Mouse (Mus musculus) inflammation-experienced regulatory T-cells, adult 6 months (primary cell): ENCODE data around the gene Tmem43. TPM values are rescaled to one million over a fixed set of nuclear protein-coding genes. Genes with fewer than 3 reads are reported as not detected.

Experiments used
- ATAC-seq: one replicate; pipeline ENCODE4 v1.8.0; 2017
- polyA plus RNA-seq, 3 experiments: library from polyadenylated mRNA; unstranded; fragments of 100-300 nt; shearing (Covaris generic); gene quantifications; one replicate each; pipeline ENCODE4 v1.2.1; 2017

Tmem43 gene
- polyA plus RNA-seq, 3 experiments from 2014 or later = 38.6 to 55.4 (median 48.3) TPM

DNA sequence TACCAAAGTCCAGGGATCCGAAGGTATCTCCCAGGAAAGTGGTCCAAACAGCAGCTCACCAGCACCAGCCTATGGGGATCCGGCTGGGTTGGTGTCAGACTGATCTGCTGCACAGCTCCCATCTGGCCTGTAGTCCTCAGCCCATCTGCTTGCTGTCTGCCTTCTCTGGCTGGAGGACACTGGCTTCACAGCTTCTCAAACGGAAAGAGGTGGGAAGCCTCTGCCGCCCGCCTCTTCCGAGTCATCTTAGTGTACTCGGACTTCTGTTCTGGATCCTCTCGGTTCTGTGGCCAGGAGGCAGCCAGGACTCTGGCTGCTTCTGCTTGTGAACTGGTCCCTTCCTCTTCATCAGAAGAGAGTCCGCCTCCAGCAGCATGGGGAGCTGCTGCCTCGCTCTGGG, 16.4 kb downstream of the Tmem43 start:
- ATAC-seq = no peak

DNA sequence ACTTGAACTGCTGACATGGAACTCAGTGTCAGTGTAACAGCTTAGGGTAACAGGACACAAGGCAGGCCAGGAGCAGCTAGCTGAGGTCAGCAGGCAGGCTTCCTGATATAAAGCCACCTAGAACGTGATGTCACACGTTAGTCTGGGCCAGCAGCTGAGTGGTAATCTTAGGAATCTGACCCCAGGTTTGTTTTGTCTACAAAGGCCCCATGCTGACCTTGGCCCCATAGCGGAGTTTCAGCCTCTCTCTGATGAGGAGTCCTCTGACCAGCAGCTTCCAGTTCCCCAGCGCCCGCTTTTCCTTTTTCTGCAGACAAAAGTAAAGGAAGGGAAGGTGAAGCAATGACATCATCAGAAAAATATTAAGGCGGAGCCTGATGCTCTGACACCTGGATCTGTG, 17.5 kb downstream of the Tmem43 start:
- no peak for ATAC-seq

DNA sequence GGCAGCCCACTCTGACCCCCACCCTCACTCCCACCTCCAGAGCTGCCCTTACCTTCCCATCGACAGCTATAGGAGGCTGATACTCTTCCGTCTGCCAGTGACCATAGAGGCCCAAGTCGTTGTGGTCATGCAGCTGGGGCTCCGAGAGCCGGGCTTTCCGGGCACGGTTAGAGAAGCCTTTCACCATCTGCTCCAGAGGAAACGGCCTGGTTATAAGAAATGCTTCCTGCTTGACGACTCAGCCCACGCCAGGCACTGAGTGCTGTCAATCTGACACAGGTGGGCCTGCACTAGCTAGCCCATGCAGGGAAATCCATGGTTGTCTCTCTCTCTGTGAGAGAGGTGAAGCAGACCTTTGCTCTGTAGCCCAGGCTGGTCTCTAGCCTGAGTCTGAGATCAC, 19.6 kb downstream of the Tmem43 start:
- ATAC-seq = no peak

DNA sequence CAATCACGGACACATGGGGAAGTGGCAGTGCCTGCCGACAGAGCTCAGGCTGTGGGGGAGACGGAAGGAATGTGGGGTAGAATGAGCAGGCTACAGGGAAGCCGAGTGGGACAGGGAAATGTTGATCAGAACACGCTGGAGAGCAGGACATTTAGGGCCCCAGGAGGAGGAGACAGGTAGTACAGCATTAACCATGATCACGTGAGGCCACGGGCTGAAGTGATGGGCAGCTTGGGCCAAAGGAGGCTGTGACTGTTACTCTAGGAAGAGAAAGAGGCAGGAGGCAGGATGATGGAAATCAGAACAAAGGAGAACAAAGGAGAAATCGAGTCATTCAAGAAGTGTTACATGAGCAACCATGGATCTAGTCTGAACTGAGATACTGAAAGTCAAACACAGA, 21.0 kb downstream of the Tmem43 start:
- ATAC-seq = no peak

DNA sequence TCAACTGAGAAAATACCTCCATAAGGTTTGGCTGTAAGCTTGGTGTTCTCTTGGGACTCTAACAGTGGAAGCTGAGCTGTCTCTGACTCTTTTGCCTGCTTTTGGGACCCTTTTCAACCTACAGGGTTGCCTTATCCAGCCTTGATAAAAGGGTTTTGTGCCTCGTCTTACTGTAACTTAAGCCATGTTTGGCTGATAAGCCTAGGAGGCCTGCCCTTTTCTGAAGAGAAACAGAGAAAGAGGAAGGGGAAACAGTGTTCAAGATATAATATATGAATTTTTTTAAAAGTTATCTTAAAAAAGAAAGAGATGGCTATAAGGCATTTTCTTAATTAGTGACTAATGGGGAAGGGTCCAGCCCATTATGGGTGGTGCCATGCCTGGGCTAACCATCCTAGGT, 29.8 kb downstream of the Tmem43 start:
- no peak for ATAC-seq

DNA sequence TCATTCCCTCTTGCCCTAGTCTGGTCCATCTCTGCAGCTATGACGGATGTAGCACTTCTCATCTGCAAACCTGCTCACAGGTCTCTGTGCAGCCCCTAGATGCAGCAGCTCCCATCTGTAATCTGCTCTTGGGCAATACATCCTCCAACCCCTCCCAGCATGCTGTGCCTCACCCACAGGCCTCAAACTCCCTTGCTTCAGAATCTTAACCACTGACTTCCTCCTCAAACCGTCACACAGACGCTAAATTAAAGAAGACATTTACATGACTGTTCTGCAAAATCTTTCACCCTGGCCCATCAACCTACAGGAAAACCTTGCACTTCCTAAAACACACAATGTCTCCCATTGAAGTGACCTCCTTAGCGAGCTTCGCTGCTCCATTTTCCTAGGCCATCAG, 32.5 kb downstream of the Tmem43 start:
- peak; percentile 77 for ATAC-seq

DNA sequence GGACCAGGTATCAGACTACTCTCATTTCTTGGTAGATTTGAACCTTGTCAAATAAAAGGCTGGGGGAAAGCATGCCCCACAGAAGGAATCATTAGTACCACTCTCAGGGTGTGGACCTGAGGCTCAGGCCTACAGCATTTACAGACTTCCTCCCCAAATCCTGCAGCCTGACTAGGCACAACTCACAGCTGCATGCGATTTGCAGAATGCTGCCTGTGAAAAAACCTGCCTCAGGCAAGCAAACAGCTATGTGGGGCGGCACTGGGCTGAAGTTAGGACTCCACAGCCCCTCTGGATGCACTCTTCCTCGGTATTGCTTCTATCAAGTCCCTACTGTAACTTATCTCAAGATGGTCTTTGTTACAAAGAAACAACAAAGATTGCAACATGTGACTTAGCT, 34.5 kb downstream of the Tmem43 start:
- ATAC-seq = no peak

DNA sequence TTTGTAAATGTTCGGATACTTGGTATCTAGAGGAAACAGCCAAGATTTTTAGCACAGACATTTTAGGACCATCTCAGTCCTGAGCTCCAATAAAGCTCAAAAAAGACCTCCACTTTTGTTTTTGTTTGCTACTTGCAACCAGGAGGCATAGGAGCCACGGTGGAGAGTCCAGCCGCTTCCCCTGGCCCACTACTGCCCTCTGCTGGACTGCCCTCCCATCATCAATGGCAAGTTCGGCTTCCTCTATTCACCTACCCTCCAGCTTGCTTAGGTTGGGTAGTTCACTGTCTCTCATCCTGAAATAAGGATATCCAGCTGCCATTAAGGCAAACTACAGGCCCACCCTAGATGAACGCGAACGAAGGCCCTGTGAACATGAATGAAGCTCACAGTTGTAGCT, 35.8 kb downstream of the Tmem43 start:
- ATAC-seq = peak; percentile 59

DNA sequence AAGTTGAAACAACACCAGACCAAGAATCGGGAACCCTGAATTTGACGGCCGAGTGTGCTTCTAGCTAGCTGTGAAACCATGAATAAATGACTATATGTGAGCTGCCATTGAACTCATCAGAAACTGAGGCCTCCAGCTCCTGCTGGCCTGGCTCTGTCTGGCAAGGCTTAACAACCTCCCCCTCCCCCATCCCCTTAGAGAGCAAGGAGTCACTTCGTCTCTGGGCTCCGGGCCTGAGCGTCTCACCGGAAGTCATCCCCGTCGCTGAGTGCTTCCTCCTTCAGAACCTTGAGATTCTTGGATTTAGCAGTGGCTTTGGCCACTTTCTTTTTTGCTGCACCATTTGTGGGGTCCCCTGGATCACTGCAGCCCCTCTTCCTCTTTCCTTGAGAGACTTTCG, 36.7 kb downstream of the Tmem43 start:
- no peak for ATAC-seq

DNA sequence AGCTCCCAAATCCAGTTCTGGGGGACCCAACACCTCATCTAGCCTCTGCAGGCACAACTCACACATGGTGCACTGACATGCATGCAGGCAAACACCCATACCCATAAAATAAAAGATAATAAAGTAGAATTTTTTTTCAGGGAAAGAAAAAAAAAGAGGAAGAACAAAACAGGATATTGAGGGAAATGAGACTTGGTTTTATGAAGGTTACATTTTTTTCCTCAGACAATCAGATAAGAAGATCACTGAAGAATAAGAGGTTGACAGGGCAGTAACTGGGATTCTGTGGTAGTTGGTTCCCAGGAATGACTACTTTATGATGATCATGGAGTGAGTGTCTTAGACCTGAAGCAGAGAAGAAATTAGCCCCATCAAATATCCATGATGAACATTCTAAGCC, 40.6 kb downstream of the Tmem43 start:
- no peak for ATAC-seq

DNA sequence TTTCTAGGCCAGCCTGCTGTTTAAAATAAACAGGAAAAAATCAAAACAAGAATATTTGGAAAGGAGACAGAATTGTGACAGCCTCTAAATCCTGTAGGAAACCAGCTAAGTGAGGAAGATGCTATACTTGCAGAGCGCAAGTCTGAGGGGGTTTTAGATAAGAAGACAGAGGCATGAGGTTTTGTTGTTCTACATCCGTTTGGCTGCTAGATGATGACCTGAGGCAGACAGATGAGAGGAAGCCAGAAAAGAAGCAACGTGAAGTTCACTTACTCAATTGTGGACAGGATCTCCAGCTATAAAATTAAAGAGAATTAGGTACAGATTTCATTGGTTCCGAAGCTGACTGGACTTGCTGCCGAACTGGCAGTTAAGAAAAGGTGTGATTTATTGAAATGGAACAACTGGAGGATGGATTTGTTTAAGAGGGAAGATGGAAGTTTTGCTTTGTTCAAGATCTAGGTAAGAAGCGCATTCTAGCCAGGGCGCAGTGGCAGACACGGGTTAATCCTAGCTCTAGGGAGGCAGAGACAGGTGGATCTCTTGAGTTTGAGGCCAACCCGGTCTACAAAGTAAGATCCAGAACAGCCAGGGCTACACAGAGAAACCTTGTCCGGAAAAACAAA, 41.3 kb downstream of the Tmem43 start:
- ATAC-seq = no peak

DNA sequence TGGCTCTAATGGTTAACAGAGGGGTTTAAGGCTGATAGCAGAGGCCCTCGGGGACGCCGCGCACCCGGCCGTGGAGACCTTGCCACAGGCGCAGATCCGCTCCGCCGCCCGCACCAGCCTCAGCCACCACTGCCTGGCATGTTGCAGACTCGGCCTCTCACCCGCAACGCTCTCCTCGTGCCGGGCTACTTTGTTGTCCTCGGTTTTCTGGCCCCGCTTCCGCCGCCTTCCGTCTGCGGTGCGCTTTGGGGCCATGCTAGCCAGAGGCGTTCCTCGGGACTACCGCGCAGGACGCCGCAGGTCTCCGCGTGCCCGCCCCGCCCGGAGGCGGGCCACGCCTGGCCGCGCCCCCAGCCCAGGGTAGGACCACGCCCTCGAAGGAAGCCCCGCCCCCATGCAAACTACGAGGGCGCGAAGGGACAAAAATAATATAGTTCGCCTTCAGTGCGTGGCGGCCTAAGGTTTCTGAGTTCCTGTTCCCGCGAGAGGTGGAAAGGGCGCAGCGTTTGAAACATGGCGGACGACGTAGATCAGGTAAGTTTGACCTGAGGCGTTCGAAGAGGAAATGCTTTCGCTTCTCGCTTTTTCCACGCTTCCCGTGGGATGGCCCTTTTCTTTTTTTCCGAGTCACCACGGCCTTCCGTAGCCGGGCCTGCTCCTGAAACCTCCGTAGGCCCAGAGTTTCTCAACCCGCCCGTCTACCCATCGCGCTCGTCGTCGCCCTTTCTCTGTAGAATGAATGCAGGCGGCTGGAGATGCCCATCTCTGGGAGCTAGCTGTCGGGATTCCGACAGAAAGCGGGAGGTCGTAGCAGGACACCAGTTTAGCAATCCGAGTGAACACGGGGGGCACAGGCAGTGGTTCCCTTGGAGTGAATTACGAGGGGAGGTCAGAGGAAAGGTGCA, 42.3 kb downstream of the Tmem43 start, which contains the start of the genes Xpc and Lsm3:
TSS of gene Xpc (minus strand) at position 344 of the 905 bp plus-strand sequence.
TSS of gene Lsm3 (plus strand) at position 384 of the 905 bp plus-strand sequence.
- ATAC-seq = peak; percentile 90

DNA sequence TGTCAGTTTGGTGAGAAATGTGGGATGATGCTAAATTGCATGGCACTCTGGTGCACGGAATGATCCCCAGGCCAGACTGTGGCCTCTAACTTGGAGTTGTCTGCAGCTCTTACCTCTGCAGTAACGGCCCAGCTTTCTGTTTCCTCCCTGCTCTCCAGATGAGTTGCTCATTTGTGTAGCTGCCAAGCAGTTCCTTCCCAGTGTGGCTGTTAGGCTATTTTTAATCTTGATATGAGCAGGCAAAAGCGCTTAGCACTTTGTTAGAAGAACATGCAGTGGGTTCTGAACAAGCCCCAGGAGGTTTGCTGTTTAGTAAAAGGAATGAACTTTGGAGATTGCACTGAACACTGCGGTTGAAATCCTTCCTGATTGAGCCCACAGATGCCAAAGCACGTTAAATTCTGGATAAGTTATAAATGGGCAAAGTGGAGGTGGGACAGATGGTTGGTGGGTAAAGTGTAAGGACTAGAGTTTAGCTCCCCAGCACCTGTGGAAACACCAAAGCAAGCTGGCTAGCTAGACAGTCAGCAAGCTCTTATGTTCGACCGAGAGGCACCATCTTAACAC, 45.0 kb downstream of the Tmem43 start:
- no peak for ATAC-seq

DNA sequence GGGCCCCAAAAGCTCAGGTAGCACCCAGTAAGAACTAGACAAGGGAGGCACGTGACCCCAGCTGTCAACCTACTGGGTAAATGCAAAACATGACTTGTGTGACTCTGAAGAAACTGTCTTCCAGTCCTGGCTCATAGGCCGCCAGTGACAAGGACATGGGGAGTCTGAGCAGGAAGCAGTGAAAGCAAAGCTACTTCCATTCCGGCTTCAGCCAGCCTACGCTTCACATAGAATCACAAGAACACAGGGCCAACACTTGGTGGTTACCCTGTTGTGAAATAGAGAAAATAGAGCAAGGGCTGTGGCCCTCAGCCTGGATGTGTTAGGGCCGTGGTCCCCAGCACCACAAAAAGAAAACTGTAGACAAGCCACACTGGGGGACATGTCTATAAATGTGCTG, 49.3 kb downstream of the Tmem43 start:
- ATAC-seq = no peak

DNA sequence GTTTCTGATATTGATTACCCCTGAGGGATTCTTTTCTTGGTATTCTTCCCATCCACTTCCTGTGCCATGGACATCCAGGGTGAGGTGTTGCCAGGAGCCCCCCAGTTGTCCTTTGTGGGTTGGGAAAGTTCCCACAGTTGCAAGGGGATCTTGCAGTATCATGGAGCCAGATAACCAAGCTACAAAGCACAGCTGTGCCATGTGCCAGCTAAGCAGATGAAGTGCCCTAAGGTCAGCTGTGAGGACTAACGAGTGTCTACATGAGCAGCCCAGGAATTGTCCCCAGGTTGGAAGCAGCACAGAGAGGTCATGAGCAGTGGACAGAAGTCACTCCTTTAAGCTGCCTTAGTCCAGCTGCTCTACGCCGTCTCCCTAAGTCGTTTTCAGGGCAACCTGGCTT, 52.0 kb downstream of the Tmem43 start:
- no peak for ATAC-seq

DNA sequence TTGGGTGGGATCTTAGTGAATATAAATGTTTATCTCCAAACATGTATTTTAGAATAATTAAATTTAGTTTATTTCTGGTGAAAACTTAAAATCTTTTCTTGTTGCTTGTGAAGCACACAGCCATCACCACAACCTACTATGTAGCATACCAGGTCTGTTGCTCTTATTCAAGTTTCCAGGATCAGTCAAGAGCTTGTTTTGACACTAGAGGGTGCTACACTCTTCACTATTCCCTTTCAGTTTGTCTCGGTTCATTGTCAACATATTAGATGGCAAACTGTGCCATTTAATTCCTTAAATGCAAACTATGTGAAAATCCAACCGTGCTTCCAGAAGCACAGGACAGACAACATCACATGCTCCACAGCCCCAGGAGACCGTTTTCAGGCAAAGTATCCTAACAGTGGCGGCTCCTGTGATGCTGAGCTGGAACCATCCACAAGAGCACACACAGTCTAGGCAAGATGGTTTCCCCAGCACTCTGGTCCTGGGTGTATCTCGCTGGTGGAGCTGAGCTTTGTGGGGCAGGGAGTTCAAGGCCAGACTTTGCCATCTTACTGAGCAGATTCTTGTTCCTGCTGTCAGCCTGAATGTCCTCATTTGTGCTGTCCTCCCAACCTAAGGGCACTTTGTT, 53.8 kb downstream of the Tmem43 start:
- peak; percentile 61 for ATAC-seq

DNA sequence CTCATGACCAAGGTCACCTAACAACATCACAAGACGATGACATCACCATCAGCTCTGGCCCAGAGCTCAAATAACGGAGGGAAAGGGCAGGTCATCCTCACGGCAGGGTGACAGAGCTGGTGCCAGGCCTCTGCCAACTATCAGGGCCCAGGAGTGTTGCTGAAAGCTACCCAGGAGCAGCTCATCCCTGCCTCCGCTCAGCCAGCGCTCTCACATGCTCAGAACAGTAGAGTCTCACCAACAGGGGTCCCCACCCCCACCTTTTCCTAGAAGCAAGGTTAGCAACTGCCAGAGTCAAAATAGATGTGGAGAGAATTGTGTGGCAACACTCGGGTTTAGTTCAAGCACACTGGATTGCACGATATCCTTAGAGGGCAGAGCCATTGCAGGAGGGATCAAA, 54.8 kb downstream of the Tmem43 start:
- ATAC-seq = no peak

DNA sequence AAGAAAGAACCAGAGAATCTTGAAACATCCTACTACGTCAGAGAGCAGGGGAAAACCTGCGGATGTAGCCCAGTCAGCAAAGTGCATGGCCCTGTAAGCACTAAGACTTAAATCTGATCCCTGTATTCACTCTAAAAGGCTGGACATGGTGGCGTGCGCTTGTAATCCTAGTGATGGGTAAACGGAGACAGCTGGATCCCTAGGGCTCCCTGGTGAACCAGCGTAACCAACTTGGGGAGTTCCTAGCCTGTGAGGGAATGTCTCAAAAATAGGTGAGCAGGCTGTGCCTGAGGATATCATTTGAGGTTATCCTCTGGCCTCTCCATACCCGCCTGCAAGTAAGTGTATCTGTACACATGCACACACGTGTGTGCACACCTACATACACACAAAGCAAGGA, 57.2 kb downstream of the Tmem43 start:
- no peak for ATAC-seq

DNA sequence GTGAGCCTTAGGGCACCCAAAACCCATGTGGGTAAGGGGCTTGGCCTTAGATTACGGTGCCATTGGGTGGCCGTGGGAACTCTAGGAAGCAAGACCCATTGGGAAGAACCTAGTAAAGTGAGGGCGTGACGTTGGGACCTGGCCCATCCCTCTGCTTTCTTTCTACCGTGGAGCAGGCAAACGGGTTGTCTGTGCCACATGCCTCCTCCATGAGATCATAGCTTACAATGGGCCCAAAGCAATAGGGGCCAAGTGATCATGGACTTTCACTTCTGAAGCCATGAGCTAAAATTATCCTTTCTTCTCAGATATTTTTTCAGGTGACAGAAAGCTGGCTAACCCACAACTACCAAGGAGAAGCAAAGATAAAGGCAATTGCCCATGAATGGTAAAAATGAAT, 57.8 kb downstream of the Tmem43 start:
- ATAC-seq = no peak

DNA sequence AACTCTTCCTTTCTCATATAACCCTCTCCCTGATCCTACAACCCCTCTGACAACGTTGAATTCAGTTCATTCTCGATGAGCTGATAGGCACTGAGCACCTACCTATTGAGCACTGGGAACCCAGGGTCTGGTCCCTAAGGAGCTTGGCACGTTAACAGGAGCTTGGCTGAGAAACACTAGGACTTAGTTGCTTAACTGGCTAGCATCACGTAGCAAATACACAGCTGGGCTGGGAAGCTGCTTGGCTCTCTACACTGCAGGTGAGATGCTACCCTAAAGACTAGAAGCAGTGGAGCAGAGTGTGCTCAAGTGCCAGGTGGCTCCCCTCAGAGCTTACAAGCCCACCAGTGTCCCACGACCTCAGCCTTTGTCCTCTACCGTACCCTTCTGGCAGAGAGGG, 59.2 kb downstream of the Tmem43 start:
- no peak for ATAC-seq

DNA sequence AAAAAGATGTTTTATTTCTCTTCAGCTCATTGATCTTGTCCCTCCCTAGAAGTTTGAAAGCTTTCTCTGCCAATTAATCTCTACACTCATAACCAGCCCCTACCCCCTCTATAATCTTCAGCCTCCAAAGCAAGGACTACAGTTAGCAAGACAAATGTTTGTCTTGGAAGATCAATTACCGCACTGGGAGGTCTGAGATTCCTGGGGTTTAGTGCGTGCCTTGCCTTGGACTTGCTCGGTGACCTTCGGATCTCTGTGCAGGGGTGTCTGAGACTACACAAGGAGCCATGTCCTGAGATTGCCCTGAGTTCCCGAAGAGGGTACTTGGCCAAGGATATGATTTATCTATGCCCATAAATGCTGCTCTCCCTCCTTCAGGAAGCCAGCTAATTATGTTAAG, 59.9 kb downstream of the Tmem43 start:
- ATAC-seq = no peak

DNA sequence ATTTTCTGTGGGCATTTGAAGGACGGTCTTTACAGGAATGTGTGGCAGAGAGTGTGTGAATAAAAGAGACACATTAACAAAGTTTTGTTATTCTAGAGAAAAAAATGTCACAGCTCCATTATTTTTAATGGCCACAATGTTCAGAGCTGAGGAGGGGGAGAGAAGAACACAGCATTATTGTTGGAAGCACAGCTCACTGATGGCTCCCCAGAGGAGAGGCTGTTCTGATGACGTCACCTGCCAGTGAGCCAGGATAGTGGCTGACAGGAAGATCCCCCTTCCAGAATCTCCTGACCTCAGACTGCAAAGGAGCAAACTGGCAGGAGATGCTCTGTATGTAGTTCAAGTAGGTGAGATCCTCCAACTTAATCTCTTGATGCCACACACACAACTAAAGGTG, 60.3 kb downstream of the Tmem43 start:
- ATAC-seq = no peak

DNA sequence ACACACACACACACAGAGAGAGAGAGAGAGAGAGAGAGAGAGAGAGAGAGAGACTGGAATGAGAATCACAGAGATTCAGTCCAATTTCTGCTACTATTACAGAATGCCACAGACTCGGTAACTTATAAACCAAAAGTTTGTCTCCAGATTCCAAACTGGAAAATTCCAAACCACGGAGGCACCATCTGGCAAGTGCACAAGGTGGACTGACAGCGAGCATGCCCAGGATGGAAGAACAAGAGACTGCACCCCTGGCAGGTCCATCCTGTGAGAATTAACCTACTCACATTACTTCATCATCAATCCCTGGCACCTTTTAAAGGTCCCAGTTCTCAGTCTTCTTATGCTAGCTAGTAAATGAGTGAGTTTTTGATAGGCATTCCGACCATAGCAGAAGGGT, 60.8 kb downstream of the Tmem43 start:
- ATAC-seq = no peak
